Mouse (Mus musculus) left cerebral cortex, adult 18-20 months (tissue): ENCODE measurements at regions not wholly inside any gene's neighbourhood (a gene's known extent, or its start where the extent isn't known, plus 50 kb on each side); places are given as distances from the start of the nearest gene placed in this dataset.

ENCODE experiments used
- DNase-seq, 2 experiments: peaks; one replicate each; pipeline ENCODE4 v3.0.0; 2021 to 2022; ENCODE audit warnings: low spot score in 2 of 2, mixed read lengths in 1 of 2

- DNase-seq = no peak
These were observed 252.2 kb downstream of the Sox4 start for GRCm38 (mm10) chr13:28701309-28701708.

GRCm38 (mm10) chr13:28700081-28700480 lies 253.4 kb downstream of the Sox4 start:
- no peak for DNase-seq

- no peak for DNase-seq
These were observed 254.0 kb downstream of the Sox4 start for GRCm38 (mm10) chr13:28699490-28700032.

- no peak for DNase-seq
These were observed 255.5 kb downstream of the Sox4 start for GRCm38 (mm10) chr13:28697796-28698678.

GRCm38 (mm10) chr13:28693078-28693477 lies 260.4 kb downstream of the Sox4 start:
- DNase-seq = no peak

- DNase-seq = peak in 1 of 2 experiments; percentile 26
These were observed 260.9 kb downstream of the Sox4 start for GRCm38 (mm10) chr13:28692587-28692986.

- no peak for DNase-seq
These were observed 262.9 kb downstream of the Sox4 start for GRCm38 (mm10) chr13:28690511-28691160.

- no peak for DNase-seq
These were observed 265.7 kb downstream of the Sox4 start for GRCm38 (mm10) chr13:28687838-28688237.

- DNase-seq = no peak
These were observed 269.2 kb downstream of the Sox4 start for GRCm38 (mm10) chr13:28684311-28684710.

GRCm38 (mm10) chr13:28680266-28680665 lies 273.2 kb downstream of the Sox4 start:
- DNase-seq = no peak

GRCm38 (mm10) chr13:28673622-28674021 lies 279.9 kb downstream of the Sox4 start:
- no peak for DNase-seq

- DNase-seq = no peak
These were observed 282.0 kb downstream of the Sox4 start for GRCm38 (mm10) chr13:28671543-28671942.

GRCm38 (mm10) chr13:28669832-28670585 lies 283.5 kb downstream of the Sox4 start:
- no peak for DNase-seq

- DNase-seq = no peak
These were observed 286.7 kb downstream of the Sox4 start for GRCm38 (mm10) chr13:28666832-28667231.

GRCm38 (mm10) chr13:28665150-28665549 lies 288.4 kb downstream of the Sox4 start:
- DNase-seq = no peak

GRCm38 (mm10) chr13:28664698-28665097 lies 288.8 kb downstream of the Sox4 start:
- no peak for DNase-seq

- no peak for DNase-seq
These were observed 289.4 kb downstream of the Sox4 start for GRCm38 (mm10) chr13:28663950-28664681.

GRCm38 (mm10) chr13:28663459-28663858 lies 290.1 kb downstream of the Sox4 start:
- DNase-seq = no peak

- DNase-seq = no peak
These were observed 291.2 kb downstream of the Sox4 start for GRCm38 (mm10) chr13:28662316-28662752.

- DNase-seq = no peak
These were observed 293.4 kb downstream of the Sox4 start for GRCm38 (mm10) chr13:28660151-28660550.

GRCm38 (mm10) chr13:28658652-28659051 lies 294.9 kb downstream of the Sox4 start:
- no peak for DNase-seq
